Mouse (Mus musculus): ENCODE results near the gene Polr2c. TPM values are rescaled to one million over a fixed set of nuclear protein-coding genes. Genes with fewer than 3 reads are reported as not detected.
"Not testable (repeated sequence)": the region's sequence is repeated elsewhere in the genome, so short reads cannot be mapped to it uniquely, and the experiment has no call there.

Polr2c gene
- total and polyA plus RNA-seq, 2 experiments from 2014 or later: 112 to 121 TPM

DNA sequence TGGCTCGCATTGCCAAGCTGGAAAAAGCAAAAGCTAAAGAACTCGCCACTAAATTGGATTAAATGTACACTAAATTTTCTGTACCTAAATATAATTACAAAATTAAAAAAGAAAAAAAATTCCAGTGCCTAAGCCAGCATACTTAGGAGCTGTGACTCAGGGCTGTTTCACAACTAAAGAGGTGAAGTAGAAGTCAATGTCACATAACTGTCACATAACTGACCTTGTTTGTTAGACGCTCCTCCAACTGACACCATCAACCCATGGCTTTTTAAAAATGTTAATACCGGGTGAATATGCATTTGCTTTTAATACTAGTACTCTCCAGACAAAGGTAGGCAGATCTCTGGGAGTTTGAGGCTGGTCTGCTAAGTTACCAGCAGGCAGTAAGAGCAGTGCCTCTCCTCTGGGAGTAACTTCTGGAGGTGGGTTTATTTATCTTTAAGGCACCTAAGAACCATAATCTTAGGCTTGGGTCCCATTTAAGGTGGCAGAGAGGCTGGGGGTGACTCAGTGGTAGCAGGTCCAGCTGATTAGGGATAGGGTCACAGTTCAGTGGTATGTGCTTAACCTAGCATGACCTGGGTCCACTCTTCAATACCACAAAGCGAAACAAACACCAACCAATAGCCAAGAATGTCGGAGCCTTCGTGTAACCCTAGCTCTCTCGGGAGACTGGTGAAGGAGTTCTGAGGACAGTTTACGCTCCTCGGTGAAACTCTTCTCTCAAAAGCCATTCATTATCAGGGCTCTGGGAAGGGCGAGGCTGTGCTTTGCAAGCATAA, 20.6 kb upstream of the Polr2c start:
- peak overlapping the region; percentile 46; the same call in 1 of the 2 replicates for H3K27ac ChIP-seq (ENCODE audit: low read depth)
- TF ChIP-seq CTCF (IDR thresholded peaks at IDR 0.05; ENCODE audit: low read depth): no peak
- no peak for TF ChIP-seq EP300 (IDR thresholded peaks at IDR 0.05; ENCODE audit: low read depth)
- peaks cover 7% of the 10 kb centered on the region for H3K36me3 ChIP-seq (replicated peaks; ENCODE audit: control insufficient read depth, insufficient read depth, low read length)
- ATAC-seq (ENCODE audit: insufficient read depth, low read depth) (no peak), DNase-seq (ENCODE audit: low spot score) (peak; percentile 27)
- 57% methylated on average over 11 of the region's 11 CpGs for WGBS
- H3K4me1 ChIP-seq (ENCODE audit: control insufficient read depth, insufficient read depth): peaks cover 21% of the 10 kb centered on the region
- H3K9ac ChIP-seq (replicated peaks; ENCODE audit: low read depth, low read length): peak overlapping the region; percentile 91
- no peaks in the 10 kb centered on the region for H3K9me3 ChIP-seq (replicated peaks; ENCODE audit: control insufficient read depth, low read length)
- H3K27me3 ChIP-seq (ENCODE audit: control insufficient read depth, insufficient read depth, low read length): no peaks in the 10 kb centered on the region
- H3K4me3 ChIP-seq (ENCODE audit: low read depth, low read length): peak overlapping the region; percentile 85
- H3K4me2 ChIP-seq (ENCODE audit: low read depth, low read length): peak overlapping the region; percentile 82

DNA sequence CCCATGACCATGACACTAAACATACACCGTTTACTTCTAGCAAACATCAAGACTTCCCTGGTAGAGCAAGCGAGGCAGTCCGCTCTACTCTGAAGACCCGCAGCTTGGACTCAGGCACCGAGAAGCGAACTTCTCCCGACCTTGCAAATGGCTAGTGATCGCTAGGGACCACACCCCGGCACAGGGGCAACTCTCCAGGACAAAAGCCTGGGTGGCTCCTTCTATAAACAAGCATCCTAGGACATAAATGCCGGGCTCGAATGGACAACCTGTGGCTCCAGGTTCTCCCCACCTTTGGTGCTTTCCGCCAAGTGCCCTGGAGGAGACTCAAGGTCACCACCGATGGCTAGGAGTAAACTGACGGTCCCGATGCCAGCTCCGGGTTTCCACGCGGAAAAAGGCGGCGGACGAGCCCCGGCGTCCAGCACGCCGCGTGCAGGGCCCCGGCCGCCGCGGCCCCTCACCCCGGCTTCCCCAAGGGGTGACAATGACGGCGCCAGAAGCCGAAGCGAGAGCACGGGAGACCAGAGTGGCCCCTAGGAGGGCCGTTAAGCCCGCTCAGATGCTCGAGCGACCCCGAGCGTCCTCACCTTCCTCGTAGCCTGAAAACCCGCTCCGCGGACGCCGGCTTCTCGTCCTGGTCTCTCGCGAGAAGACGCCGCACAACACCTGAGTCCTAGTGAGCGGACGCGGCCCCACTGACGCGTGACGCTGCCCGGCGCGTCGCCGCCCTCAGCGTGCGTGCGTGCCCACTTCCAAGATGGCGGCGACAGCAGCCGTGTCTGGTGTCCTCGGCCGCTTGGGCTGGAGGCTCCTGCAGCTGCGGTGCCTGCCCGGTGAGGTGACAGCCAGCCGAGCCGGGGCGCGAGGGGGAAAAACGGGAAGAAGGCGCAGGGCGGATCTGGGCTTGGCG, 19.3 kb upstream of the Polr2c start, which contains the start of the genes Coq9 and Ciapin1:
Gene Coq9 (plus strand): TSS at position 660 of the 913 bp plus-strand sequence.
Gene Ciapin1 (minus strand): TSS at position 697 of the 913 bp plus-strand sequence.
- Histone ChIP-seq H3K9me3 (replicated peaks; ENCODE audit: control insufficient read depth, low read length) (no peaks in the 10 kb centered on the region), H3K4me3 (ENCODE audit: low read depth, low read length) (peak within 1 kb of the TSS; percentile 85), H3K36me3 (replicated peaks; ENCODE audit: control insufficient read depth, insufficient read depth, low read length) (0 out of 2 replicates have a peak, but pooled peaks cover 7% of the 10 kb centered on the region), H3K4me1 (ENCODE audit: control insufficient read depth, insufficient read depth) (peaks cover 21% of the 10 kb centered on the region), H3K4me2 (ENCODE audit: low read depth, low read length) (peak within 1 kb of the TSS; percentile 82), H3K27ac (ENCODE audit: low read depth) (peak within 1 kb of the TSS; percentile 98), H3K9ac (replicated peaks; ENCODE audit: low read depth, low read length) (peak within 1 kb of the TSS; percentile 91), H3K27me3 (ENCODE audit: control insufficient read depth, insufficient read depth, low read length) (no peaks in the 10 kb centered on the region)
- WGBS: under 1% methylated on average over 82 of the region's 82 CpGs
- peak; percentile 93 for DNase-seq (ENCODE audit: low spot score)
- peak; percentile 93 for TF ChIP-seq EP300 (IDR thresholded peaks at IDR 0.05; ENCODE audit: low read depth)
- no peak for TF ChIP-seq CTCF (IDR thresholded peaks at IDR 0.05; ENCODE audit: low read depth)
- peak; percentile 97 for ATAC-seq (ENCODE audit: insufficient read depth, low read depth)

DNA sequence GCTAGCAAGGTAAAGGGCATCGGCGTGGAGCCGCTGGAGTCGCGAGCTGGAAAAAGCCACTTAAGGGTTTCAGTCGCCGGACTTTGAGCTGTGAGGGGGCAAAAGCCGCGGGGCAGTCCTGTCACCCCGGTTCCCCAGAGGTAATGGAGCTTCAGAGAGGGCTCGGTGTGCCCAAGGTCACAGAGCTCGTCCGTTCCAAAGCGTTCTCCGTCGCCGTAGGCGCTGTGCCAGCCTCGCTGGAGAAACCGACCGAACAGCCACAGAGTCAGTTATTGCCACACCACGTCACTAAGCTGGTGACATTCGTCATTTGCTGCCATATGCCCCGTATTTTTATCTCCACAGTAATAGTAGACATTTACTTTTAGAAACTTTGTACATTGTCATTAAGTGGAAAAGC, 18.6 kb upstream of the Polr2c start:
- peak; percentile 71 for DNase-seq (ENCODE audit: low spot score)
- WGBS: under 1% methylated on average over 24 of the region's 24 CpGs
- no peaks in the 10 kb centered on the region for H3K9me3 ChIP-seq (replicated peaks; ENCODE audit: control insufficient read depth, low read length)
- H3K36me3 ChIP-seq (replicated peaks; ENCODE audit: control insufficient read depth, insufficient read depth, low read length): peaks cover 12% of the 10 kb centered on the region
- H3K4me3 ChIP-seq (ENCODE audit: low read depth, low read length): peak overlapping the region; percentile 85
- peak overlapping the region; percentile 98 for H3K27ac ChIP-seq (ENCODE audit: low read depth)
- H3K4me2 ChIP-seq (ENCODE audit: low read depth, low read length): peak overlapping the region; percentile 66
- H3K9ac ChIP-seq (replicated peaks; ENCODE audit: low read depth, low read length): peak overlapping the region; percentile 91
- peak; percentile 84 for ATAC-seq (ENCODE audit: insufficient read depth, low read depth)
- no peaks in the 10 kb centered on the region for H3K27me3 ChIP-seq (ENCODE audit: control insufficient read depth, insufficient read depth, low read length)
- TF ChIP-seq EP300 (IDR thresholded peaks at IDR 0.05; ENCODE audit: low read depth) (no peak), CTCF (IDR thresholded peaks at IDR 0.05; ENCODE audit: low read depth) (no peak)
- H3K4me1 ChIP-seq (ENCODE audit: control insufficient read depth, insufficient read depth): peaks cover 21% of the 10 kb centered on the region

DNA sequence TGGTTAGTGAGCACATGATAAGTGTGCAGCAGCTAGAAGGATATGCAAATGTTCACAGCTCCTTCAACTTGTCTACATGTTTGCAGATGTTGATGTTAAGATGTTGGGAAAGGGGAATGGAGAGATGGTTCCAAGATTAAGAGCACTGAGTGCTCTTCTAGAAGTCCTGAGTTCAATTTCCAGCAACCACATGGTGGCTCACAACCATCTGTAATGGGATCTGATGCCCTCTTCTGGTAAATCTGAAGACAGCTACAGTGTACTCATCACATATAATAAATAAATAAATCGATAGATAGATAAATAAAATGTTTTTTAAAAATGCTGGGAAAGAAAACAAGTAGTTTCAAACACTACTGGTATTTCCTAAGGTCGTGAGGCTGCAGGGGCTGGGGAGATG, 16.1 kb upstream of the Polr2c start:
- TF ChIP-seq CTCF (IDR thresholded peaks at IDR 0.05; ENCODE audit: low read depth) (no peak), EP300 (IDR thresholded peaks at IDR 0.05; ENCODE audit: low read depth) (no peak)
- H3K27me3 ChIP-seq (ENCODE audit: control insufficient read depth, insufficient read depth, low read length): no peaks in the 10 kb centered on the region
- ATAC-seq (ENCODE audit: insufficient read depth, low read depth) (no peak), DNase-seq (ENCODE audit: low spot score) (no peak)
- H3K36me3 ChIP-seq (replicated peaks; ENCODE audit: control insufficient read depth, insufficient read depth, low read length): peaks cover 38% of the 10 kb centered on the region
- H3K9ac ChIP-seq (replicated peaks; ENCODE audit: low read depth, low read length): no peak overlapping the region
- no peak overlapping the region for H3K27ac ChIP-seq (ENCODE audit: low read depth)
- H3K4me3 ChIP-seq (ENCODE audit: low read depth, low read length): no peak overlapping the region
- WGBS: 42% methylated on average over 2 of the region's 2 CpGs
- no peak overlapping the region for H3K4me2 ChIP-seq (ENCODE audit: low read depth, low read length)
- no peaks in the 10 kb centered on the region for H3K9me3 ChIP-seq (replicated peaks; ENCODE audit: control insufficient read depth, low read length)
- peaks cover 19% of the 10 kb centered on the region for H3K4me1 ChIP-seq (ENCODE audit: control insufficient read depth, insufficient read depth)

DNA sequence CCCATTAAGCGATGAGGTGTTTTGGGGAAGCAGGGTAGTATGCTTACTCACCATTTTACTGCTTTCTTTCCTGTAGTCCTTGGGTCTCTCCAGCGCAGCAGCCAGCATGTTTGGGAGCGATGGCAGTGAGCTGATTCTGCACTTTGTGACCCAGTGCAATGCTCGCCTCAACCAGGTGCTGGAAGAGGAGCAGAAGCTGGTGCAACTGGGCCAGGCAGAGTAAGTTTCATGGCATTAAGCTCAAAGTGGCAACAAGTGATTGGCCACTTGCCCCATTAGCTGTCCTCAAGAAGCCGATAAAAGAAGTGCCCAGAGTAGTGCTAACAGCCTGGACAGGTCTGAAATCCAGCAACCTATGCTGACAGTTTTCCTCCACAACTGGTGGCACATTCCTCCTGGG, 7.2 kb upstream of the Polr2c start:
- H3K27ac ChIP-seq (ENCODE audit: low read depth): no peak overlapping the region
- TF ChIP-seq CTCF (IDR thresholded peaks at IDR 0.05; ENCODE audit: low read depth): no peak
- no peak for TF ChIP-seq EP300 (IDR thresholded peaks at IDR 0.05; ENCODE audit: low read depth)
- no peak for ATAC-seq (ENCODE audit: insufficient read depth, low read depth)
- H3K9ac ChIP-seq (replicated peaks; ENCODE audit: low read depth, low read length): no peak overlapping the region
- no peak overlapping the region for H3K4me2 ChIP-seq (ENCODE audit: low read depth, low read length)
- H3K27me3 ChIP-seq (ENCODE audit: control insufficient read depth, insufficient read depth, low read length): no peaks in the 10 kb centered on the region
- H3K36me3 ChIP-seq (replicated peaks; ENCODE audit: control insufficient read depth, insufficient read depth, low read length): peaks cover 98% of the 10 kb centered on the region
- H3K9me3 ChIP-seq (replicated peaks; ENCODE audit: control insufficient read depth, low read length): no peaks in the 10 kb centered on the region
- H3K4me1 ChIP-seq (ENCODE audit: control insufficient read depth, insufficient read depth): no peaks in the 10 kb centered on the region
- H3K4me3 ChIP-seq (ENCODE audit: low read depth, low read length): no peak overlapping the region
- DNase-seq (ENCODE audit: low spot score): no peak
- 90% methylated on average over 5 of the region's 5 CpGs for WGBS

DNA sequence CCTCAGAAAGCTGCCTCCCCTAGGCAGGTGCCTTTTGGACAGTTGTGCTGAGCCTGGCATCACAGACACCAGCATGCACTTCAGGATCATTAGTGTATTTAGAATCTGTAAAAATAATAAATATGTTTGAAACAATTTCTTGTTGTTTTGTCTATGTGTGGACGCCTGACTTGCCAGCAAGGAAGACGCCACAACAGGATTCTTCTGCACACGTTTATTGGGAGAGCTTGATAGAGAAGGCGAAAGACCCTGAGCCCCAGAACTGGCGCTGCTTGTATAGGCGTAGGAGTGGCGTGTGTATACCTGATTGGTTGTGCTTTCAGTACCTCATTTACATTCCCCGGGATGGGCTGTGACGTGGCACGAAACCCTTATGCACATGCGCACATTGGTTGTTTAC, 2.5 kb upstream of the Polr2c start:
- not testable (repeated sequence) for H3K4me3 ChIP-seq (ENCODE audit: low read depth, low read length); ATAC-seq (ENCODE audit: insufficient read depth, low read depth); H3K9ac ChIP-seq (replicated peaks; ENCODE audit: low read depth, low read length); DNase-seq (ENCODE audit: low spot score); H3K9me3 ChIP-seq (replicated peaks; ENCODE audit: control insufficient read depth, low read length); H3K4me2 ChIP-seq (ENCODE audit: low read depth, low read length); H3K4me1 ChIP-seq (ENCODE audit: control insufficient read depth, insufficient read depth); H3K27me3 ChIP-seq (ENCODE audit: control insufficient read depth, insufficient read depth, low read length); H3K27ac ChIP-seq (ENCODE audit: low read depth)
- H3K36me3 ChIP-seq (replicated peaks; ENCODE audit: control insufficient read depth, insufficient read depth, low read length): peaks cover 51% of the 10 kb centered on the region
- 90% methylated on average over 11 of the region's 11 CpGs for WGBS
